Mouse (Mus musculus): ENCODE data around the gene Raf1. TPM values are rescaled to one million over a fixed set of nuclear protein-coding genes. Genes with fewer than 3 reads are reported as not detected.
A peak's percentile ranks its signal among the peaks of the same experiment; 100 is the strongest.
"Not testable (repeated sequence)": the region's sequence is repeated elsewhere in the genome, so short reads cannot be mapped to it uniquely, and the experiment has no call there.

Gene Raf1
- polyA plus RNA-seq, 1 experiment from 2014 or later: 67.0 TPM

DNA sequence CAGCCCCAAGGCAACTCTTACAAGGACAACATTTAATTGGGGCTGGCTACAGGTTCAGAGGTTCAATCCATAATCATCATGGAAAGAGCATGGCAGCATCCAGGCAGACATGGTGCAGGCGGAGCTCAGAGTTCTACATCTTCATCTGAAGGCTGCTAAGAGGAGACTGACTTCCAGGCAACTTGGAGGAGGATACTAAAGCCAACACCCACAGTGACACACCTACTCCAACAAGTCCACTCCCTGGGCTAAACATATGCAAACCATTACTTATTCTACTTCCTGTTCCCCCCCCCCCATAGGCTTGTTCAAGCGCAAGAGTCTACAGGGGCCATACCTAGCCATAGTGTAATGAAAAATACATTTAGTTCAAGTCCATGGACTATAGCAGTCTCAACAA lies 7.8 kb upstream of the Raf1 start:
- no peak for DNase-seq (ENCODE audit: low spot score)

DNA sequence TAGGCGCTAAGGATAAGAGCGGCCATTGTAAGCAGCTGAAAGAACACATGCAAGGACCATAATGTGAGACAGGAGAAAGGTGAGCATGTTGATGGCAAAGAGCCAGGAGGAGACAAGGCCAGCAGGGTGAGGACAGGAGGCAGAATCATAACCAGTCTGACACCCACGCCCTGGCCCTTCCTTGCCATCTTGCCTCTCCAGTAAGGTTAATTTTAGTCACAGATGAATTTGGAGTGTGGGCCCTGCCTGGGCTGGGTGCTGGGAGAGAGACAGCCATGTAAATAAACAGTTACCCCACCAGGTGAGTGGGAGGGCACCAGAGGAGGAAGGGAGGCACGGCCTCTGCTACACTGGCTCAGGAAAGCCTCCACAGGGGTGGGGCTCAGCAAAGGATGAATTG lies 4.6 kb upstream of the Raf1 start:
- no peak for DNase-seq (ENCODE audit: low spot score)

DNA sequence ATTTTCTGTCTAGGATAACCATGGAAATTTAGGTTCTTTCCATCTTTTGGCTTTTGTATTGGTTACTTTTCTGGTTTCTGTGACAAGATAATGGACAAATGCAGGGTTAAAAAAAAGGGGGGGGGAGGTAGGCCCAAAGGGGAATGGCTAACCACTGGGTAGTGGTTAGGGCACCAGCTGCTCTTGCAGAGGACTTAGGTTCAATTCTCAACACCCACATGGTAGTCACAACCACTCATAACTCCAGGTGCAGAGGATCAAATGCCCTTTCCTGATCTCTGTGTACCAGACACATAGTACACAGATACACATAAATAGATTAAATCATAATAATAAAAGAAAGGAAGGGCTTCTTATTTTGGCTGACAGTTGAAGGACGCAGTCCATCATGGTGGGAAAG lies 1.6 kb upstream of the Raf1 start:
- DNase-seq (ENCODE audit: low spot score): no peak

DNA sequence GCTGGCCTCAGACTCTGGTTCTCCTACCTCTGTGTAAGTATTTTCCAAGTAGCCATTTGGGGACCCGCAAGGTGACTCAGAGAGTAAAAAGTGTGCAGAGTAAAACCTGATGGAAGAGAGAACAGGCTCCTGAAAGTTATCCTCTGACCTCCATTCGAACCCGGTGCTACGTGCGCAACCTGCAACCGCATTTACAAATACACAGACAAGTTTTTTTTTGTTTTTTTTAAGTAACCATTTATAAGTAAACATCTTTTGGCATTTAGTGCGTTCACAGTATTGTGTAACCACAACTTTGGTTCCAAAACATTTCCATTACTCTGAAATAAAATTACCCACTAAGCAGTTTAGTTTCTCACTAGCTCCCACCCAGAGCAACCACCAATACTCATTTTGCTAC lies 1.0 kb upstream of the Raf1 start:
- DNase-seq (ENCODE audit: low spot score): no peak

DNA sequence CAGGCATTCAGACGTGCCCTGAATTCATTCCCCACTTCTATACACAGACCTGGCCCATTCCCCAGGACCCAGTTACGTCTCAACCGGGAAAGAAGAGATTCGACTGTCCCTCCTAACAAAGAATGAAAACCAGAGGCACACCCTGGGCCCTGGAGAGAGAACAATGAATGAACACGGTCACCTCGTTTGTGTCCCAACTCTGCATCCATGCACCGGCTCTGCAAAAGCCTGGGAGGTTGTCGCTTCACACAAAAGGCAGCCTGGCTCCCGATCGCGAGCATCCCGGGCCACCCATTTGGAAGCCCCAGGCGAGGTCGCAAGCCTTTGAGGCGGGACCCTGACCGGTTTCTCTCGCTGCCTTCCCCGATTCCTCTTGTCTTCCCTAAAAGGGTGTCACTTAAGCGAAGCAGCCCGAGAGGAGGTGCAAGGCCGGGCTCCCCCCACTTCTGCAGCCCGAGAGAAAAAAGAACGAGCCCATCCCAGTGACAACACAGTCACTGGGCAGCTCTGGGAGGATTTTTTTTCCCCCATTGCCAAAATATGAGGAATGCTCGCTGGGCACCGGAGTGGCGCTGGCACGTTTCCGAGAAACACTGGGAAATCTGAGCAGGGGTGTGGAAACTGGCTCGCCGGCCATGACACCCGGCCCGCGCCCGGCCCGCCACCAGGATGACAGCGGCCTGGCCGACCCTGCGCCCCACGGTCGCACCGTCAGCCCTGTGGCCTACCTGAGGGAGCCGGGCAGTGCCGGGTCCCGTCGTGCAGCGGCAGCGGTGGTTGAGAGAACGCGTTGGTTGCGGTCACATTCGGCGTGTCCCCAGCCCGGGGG lies 713 bp downstream of the Raf1 start:
- peak; percentile 38 for DNase-seq (ENCODE audit: low spot score)

DNA sequence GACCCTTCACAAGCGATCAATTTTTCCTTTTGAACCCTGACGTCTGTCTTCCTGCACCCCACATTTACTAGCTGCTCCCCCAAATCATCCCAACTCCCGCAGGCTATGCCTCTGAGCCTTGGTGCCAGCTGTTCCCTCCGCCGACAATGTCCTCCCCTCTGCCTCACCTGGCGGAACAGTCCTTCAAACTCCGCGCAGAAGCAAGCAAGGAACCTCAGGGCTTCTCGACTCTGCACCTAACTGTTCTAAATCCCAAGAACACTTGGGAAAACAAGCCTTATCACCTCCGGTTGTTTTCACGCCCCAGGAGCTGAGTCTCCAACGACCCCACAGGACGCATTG lies 1.3 kb downstream of the Raf1 start:
- no peak for DNase-seq (ENCODE audit: low spot score)

DNA sequence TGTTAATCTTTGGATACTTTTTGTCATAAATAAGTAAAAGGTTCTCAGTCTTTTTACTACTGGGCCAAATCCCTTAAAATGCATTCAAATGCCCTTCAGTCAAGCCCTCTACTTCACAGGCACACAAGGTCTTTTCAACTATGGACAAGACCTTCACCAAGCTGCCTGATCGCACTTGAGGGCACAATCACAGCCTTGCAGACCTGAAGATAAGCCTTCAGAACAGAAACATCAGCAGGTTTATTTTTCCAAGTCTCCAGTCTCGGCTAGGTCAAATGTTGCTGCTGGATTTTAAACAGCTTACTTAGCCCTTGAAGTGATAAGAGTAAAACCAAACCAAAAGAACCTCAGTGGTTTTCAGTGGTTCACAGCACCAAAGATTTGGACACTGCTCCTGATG lies 2.1 kb downstream of the Raf1 start:
- no peak for DNase-seq (ENCODE audit: low spot score)

DNA sequence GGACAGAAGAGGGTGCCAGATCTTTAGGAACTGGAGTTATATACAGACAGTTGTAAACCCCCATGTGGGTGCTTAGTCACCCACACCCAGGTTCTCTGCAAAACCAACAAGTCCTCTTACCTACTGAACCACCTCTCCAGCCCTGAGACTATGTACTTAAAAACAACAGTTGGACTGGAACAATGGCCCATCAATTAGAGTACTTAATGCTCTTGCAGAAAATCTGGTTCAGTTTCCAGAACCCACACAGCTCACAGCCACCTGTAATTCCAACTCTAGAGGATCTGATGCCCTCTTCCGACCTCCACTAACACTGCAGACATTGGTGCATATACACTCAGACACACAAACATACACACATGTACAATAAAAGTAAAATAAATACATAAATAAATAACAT lies 3.7 kb downstream of the Raf1 start:
- no peak for DNase-seq (ENCODE audit: low spot score)

DNA sequence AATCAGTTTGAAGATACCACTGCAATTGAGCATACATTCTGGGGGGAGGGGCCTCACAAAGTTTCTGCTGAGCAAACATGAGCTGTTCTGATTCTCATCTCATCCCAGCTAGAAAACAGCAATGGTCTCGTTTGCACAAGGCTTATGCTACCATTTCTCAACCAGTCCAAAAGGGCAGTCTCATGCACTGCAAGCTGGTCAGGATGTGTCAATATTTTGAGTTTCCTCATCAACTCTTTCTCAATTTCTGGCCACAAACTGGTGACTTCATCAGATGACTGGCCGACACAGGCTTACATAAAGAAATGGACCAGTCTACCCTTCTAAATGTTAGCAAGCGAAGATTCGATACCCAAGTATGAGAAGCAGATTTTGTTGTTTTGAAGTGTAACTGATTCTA lies 9.8 kb downstream of the Raf1 start:
- DNase-seq (ENCODE audit: low spot score): no peak

DNA sequence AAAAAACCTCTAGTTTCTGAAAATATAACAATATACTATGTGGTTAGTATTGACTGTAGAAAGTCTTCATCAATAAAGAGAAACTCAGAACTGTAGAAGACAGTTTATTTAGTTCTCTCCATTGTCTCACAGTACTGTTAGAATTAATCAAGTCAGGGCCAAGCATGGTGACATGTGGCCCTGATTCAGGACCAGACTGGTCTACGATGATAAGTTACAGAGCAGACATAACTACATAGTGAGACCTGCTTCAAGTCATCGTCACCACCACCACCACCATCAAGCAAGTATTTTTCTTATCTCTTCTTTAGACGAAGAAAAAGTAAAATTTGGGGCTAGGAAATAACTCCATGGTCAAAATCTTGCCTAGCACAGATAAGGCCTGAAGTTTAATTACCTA lies 12.2 kb downstream of the Raf1 start:
- no peak for DNase-seq (ENCODE audit: low spot score)

DNA sequence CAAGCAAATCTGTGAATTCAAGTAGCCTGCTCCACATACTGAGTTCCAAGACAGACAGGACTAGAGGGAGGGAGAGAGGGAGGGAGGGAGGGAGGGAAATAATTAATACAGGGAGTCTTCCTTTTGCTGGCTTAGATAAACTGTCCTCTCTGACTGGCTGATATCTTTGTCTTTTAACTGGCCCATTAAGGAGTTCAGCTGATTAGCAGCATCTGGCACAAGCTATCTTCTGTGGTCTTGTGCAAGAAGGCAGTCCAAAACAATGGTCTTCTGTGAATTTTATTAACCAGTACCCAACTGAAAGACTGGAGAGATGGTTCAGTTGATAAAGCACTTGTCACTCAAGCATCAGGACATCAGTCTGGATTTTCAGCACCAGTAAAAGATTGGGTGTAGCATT lies 17.6 kb downstream of the Raf1 start:
- no peak for DNase-seq (ENCODE audit: low spot score)

DNA sequence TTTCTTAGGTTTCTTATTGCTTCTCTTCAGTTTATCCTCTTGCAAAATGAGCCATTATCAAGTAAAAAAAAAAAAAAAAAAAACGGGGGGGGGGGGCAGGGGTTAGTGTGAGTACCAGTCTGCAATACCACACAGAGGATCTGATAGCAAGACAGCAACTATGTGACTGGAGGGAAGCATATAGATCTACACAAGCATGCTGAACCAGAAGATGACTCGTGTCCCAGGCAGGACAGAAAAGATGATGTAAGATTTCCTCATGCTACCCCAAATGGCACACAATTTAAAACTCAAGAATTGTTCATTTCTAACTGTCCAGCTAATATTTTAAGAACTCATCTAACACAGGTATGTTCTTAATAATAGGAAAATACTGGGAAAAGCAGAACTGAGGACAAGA lies 22.5 kb downstream of the Raf1 start:
- no peak for DNase-seq (ENCODE audit: low spot score)

DNA sequence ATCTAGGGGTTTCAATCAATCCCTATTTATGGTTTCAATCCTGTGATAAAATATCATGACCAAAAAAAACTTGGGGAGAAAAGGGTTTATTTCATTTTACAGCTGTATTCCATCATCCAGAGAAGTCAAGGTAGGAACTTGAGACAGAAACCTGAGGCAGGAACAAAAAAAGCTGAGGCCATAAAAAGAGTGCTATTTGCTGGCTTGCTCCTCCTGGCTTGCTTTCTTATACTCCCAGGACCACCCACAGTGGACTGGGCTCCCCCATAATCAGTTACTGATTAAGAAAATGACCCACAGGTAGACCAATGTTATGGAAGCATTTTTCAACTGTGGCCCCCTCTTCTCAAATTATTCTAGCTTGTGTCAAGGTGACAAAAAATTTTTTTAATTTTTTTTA lies 24.7 kb downstream of the Raf1 start:
- no peak for DNase-seq (ENCODE audit: low spot score)

DNA sequence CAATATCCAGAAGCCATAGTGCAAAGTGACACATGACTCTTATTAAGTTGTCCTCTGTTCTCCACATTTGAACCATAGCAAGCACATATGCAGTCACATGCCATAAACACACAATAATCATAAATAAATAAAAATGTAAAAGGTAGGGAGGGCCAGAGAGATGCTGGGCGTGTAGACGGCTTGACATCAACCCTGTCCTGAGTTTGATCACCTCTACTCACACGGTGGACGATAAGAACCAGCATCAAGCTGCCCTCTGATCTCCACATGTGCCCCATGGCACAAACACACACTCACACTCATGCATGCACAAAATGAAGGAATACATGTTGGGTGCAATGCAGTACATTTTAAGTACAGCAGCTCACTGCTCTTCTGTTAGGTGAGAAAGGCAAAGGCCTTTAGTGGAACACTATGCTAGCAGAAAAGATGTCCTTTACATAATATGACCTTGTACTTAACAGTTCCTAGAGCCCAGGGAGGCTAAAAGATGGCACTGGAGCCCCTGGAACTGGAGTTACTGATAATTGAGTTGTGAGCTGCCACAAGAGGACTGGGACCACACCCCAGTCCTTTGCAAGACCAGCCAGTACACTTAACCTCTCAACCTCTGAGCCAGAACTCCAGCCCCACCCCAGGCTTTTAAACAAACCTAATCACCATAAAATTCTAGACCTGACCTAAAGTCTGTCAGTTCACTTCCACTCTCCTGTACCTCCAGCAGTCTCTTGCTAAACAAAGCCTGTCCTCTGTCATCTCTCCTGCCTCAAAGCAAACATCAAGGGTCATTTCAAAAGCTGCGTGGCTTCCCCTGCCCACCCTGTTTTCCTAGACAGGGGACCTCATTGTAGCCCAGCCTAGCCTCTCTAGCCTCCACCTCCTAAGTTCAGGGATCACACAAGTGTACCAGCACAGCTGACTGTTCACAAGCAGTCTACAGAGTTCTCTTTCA lies 25.7 kb downstream of the Raf1 start:
- DNase-seq (ENCODE audit: low spot score): no peak

DNA sequence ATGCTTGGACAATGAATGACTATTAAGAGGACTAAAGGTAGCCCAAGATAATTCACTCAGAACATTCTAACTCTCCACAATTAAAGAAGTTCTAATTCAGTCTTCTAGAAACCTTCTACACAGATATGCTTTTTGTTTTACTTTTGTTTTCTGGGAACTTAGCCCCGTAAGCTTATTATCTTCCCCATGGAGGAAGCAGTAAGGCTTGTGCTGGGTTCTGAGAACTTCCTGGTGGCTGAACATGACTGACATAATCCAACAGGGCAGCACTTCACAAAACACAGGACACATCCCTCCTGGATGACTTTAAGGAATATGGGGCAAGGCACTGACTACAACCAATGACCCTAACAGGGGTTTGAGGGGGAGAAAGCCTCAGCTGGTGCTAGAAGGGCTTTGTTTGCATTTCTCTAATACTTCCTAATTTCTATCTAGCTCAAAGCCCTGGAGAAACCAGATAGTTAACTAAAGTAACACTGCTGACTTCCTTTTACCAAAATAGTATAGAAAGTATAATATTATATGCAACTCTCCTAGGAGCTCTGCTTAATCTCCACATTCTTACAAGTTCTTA lies 26.6 kb downstream of the Raf1 start:
- DNase-seq (ENCODE audit: low spot score): no peak

DNA sequence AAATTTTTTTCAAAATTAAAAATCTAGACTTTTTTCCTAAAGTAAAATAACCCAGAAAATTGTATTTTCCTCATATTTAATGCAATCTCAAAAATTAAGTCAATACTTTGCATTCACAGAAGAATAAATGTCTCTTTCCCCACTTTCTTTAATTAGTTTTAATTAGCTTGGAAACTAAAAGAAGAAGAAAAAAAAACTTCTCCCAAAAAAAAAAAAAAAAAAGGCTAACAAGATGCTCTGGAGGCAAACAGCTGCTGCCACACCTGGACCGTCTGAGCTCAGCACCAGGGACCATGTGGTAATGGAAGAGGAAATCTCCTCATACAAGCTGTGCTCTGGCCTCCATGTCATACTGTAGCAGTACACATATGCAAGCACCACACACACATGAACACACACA lies 33.1 kb downstream of the Raf1 start:
- DNase-seq (ENCODE audit: low spot score): no peak

DNA sequence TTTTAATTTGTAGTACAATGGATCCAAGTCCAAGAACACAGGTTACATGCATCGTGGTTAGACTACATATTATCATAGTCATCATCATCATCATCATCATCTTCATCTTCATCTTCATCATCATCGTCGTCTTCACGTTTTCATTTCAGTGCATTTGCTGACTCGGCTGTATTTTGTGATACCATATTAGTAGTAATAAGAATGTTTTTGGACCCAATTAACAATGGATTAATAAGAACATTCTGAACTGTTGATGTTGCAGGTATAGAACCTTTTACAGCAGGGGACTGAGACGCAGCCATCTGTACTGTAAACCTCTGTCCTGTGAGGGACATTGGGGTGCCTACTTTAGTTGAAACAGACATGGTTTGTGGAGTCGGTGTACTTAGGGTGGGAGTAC lies 38.2 kb downstream of the Raf1 start:
- not testable (repeated sequence) for DNase-seq (ENCODE audit: low spot score)

DNA sequence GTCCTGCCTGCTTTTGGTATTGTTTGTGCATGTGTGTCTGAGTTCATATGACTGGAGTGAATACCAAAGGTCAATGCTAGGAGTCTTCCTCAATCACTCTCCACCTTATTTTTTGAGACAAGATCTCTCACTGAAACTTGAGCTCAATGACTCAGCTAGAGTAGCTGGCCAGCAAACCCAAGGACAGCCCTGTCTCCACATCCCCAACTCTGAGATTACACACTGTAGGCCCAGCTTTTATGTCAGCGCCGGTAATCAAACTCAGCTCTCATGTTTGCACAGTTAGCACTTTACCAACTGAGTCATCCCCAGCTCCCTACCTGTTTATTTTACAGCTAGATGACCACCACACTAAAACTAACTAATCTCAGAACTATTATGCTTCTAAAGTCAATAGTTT lies 42.4 kb downstream of the Raf1 start:
- DNase-seq (ENCODE audit: low spot score): no peak

DNA sequence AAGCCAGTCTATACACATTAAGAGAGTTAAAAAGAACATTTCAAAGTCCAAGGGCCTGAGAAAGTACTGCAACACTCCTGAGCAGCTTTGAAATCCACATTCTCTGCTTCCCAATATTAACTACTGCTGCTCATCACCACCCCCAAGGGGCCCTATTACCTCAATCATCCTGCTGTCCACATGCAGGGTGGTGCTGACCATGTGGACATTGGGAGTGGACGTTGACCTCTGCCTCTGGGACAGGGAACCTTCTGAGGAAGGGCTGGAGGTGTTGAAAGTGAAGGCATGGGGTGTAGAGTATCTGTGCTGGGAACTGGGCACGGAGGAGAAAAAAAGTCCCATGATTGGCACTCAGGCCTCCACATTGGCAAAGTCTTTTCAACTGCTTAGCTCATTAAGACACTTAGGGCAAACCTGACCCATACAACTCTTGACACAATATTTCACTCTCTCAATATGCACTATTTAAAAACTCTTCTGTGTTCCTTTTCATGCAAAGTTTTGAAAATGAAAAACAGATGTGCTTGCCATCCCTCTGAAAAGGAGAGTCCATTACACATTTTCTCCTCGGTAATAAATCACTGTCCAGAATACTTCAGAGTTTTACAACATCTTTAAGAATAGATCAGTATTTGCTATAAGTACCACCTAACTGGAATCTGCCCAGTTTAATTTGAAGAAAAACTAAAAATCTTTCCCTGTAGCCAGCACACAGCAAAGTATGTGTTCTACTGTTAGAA lies 45.2 kb downstream of the Raf1 start:
- DNase-seq (ENCODE audit: low spot score): no peak

DNA sequence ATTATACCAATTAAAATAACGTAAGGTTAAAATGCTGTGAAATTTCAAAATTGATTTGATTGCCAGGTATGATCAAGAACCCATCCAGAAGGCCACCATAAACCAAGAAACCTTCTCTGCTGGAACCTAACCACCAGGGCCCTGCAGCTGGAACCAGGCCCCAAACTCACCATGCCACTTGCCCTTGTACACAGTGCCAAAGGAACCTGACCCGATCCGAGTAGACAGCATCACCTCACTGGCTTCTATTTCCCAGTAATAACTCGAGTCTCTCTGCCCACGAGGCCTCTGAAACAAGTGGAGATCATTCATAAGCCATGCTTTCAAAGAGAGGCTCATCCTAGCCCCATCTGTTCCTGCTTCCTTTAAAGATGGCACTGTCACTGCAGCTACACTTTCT lies 50.3 kb downstream of the Raf1 start:
- DNase-seq (ENCODE audit: low spot score): no peak

DNA sequence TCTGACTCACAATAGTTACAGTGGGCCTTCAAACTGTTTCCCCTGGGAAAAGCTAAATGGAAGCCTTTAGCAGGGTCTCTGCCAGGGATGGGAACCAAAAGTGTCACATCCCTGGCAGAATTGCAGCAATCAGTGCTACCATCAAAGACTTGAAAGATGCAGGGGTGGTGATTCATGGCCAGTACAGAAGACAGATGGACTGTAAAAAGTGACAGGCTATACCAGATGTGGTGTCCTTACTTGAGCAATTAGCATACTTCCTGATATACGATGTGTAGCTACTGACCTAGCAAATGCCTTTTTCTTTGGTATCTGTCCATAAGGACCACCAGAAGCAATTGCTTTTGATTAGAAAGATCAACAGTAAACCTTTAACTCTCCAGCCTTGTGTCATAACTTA lies 55.5 kb downstream of the Raf1 start:
- DNase-seq (ENCODE audit: low spot score): no peak

DNA sequence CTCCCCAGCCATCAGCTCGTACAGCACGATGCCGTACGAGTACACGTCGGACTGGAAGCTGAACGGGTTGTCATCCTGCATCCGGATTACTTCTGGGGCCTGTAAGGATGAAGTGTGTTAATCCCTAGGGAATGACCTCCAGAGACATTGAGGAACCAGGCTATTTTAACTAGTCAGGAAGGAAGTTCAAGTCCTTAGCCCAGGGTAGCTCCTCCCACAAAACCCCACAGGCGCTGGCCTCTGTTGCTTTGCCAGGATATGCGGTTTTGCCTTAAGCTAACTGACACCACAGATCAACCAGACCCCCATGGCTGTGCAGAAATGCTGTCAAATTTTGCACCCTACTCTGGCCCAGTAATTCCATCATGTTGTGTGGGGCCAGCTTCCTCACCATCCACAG lies 56.6 kb downstream of the Raf1 start:
- peak; percentile 77 for DNase-seq (ENCODE audit: low spot score)

Data from thymus, postnatal 0 days (tissue).